18 mouse cellular contexts compared by ENCODE assay signal in genomic region chr5:104449491-104449890, GRCm38 (mm10). TPM values are rescaled to one million over a fixed set of nuclear protein-coding genes. Genes with fewer than 3 reads are reported as not detected.
DNase-seq lines count a peak whose midpoint lies in the region; ATAC-seq and TF ChIP-seq lines count a peak whose summit lies in the region.
"Had no signal": no experiment of that assay in that cellular context is flagged by ENCODE, and none has a peak within 500 bp of the region (broad histone marks: within the 10 kb centered on the region; RNA-seq: fewer than 3 reads in every experiment).

No protein-coding gene starts in this region.

- no peak overlapping the region for H3K27ac ChIP-seq in hindbrain, embryonic 16.5 days (ENCODE audit: low read depth, low read length)
- H3K27ac ChIP-seq in hindbrain, embryonic 12.5 days = no peak overlapping the region
- H3K27ac ChIP-seq in midbrain, embryonic 11.5 days (ENCODE audit: low read depth, low read length) = no peak overlapping the region
- no peak overlapping the region for H3K27ac ChIP-seq in midbrain, embryonic 13.5 days
- H3K27ac ChIP-seq in ES-Bruce4 (ENCODE audit: insufficient read depth, low read length) = no peak overlapping the region
- H3K27ac ChIP-seq in midbrain, embryonic 16.5 days (ENCODE audit: low read length) = no peak overlapping the region
- H3K27ac ChIP-seq: embryonic facial prominence, embryonic 13.5 days; forebrain, embryonic 12.5 days; heart, embryonic 10.5 days had no signal

- no peak for TF ChIP-seq CTCF in ES-Bruce4 (IDR thresholded peaks at IDR 0.05; ENCODE audit: low read depth, low read length)
- no peak for TF ChIP-seq CTCF in lung, adult 2 months (IDR thresholded peaks at IDR 0.05; ENCODE audit: insufficient read depth, low read length)

- no peak for TF ChIP-seq EP300 in ES-Bruce4 (IDR thresholded peaks at IDR 0.05; ENCODE audit: insufficient read depth, low read depth, low read length)

- H3K27me3 ChIP-seq in hindbrain, embryonic 16.5 days (replicated peaks; ENCODE audit: control insufficient read depth, insufficient read depth, low read length) = no peaks in the 10 kb centered on the region
- H3K27me3 ChIP-seq in hindbrain, embryonic 12.5 days = no peaks in the 10 kb centered on the region; the same call in 1 of the 2 replicates
- H3K27me3 ChIP-seq in midbrain, embryonic 11.5 days (ENCODE audit: control insufficient read depth, insufficient read depth, low read length) = no peaks in the 10 kb centered on the region
- no peaks in the 10 kb centered on the region for H3K27me3 ChIP-seq in midbrain, embryonic 13.5 days
- no peaks in the 10 kb centered on the region for H3K27me3 ChIP-seq in ES-Bruce4 (ENCODE audit: control insufficient read depth, insufficient read depth, low read length, poor library complexity, severe bottlenecking)
- H3K27me3 ChIP-seq in midbrain, embryonic 16.5 days (ENCODE audit: control insufficient read depth, insufficient read depth, low read depth, low read length) = no peaks in the 10 kb centered on the region
- H3K27me3 ChIP-seq: forebrain, embryonic 12.5 days had no signal

- ATAC-seq in hindbrain, embryonic 16.5 days = no peak
- ATAC-seq in hindbrain, embryonic 12.5 days (ENCODE audit: low FRiP score) = no peak
- ATAC-seq in midbrain, embryonic 11.5 days (ENCODE audit: low FRiP score) = no peak
- no peak for ATAC-seq in midbrain, embryonic 13.5 days
- ATAC-seq in midbrain, embryonic 16.5 days = 0 out of 2 replicates have a peak, but pooled peaks have one; percentile 41
- ATAC-seq: intestine, postnatal 0 days had no signal

- peak; percentile 66 for DNase-seq in midbrain, embryonic 11.5 days (ENCODE audit: low spot score, missing footprints)
- DNase-seq in lung, adult 2 months = no peak
- DNase-seq: adrenal gland, postnatal 10 days; cerebellum, adult 8-10 months; cerebellum, postnatal 36 days; gastrocnemius, postnatal 10 days; heart, adult 18-20 months; heart, postnatal 10 days; heart, postnatal 4 days had no signal

- no peaks in the 10 kb centered on the region for H3K4me1 ChIP-seq in hindbrain, embryonic 16.5 days (ENCODE audit: control insufficient read depth, insufficient read depth, low read depth, low read length)
- no peaks in the 10 kb centered on the region for H3K4me1 ChIP-seq in hindbrain, embryonic 12.5 days
- H3K4me1 ChIP-seq in midbrain, embryonic 11.5 days (ENCODE audit: control insufficient read depth, insufficient read depth, low read length) = no peaks in the 10 kb centered on the region
- no peaks in the 10 kb centered on the region; the same call in 1 of the 2 replicates for H3K4me1 ChIP-seq in midbrain, embryonic 13.5 days (replicated peaks)
- H3K4me1 ChIP-seq in ES-Bruce4 (ENCODE audit: control insufficient read depth, insufficient read depth, low read length) = peaks cover under 1% of the 10 kb centered on the region
- H3K4me1 ChIP-seq in midbrain, embryonic 16.5 days (ENCODE audit: control insufficient read depth, insufficient read depth, low read length) = peaks cover 9% of the 10 kb centered on the region
- no peaks in the 10 kb centered on the region for H3K4me1 ChIP-seq in lung, adult 2 months (ENCODE audit: control insufficient read depth, insufficient read depth, low read length)
- H3K4me1 ChIP-seq: forebrain, embryonic 12.5 days had no signal

- H3K36me3 ChIP-seq in hindbrain, embryonic 16.5 days (ENCODE audit: control insufficient read depth, insufficient read depth, low read length) = no peaks in the 10 kb centered on the region
- H3K36me3 ChIP-seq in hindbrain, embryonic 12.5 days = no peaks in the 10 kb centered on the region
- no peaks in the 10 kb centered on the region for H3K36me3 ChIP-seq in midbrain, embryonic 11.5 days (ENCODE audit: control insufficient read depth, insufficient read depth, low read length)
- H3K36me3 ChIP-seq in midbrain, embryonic 13.5 days = no peaks in the 10 kb centered on the region
- no peaks in the 10 kb centered on the region for H3K36me3 ChIP-seq in ES-Bruce4 (ENCODE audit: control insufficient read depth, insufficient read depth, low read length, poor library complexity, severe bottlenecking)
- H3K36me3 ChIP-seq in midbrain, embryonic 16.5 days (ENCODE audit: control insufficient read depth, insufficient read depth, low read length) = no peaks in the 10 kb centered on the region
- H3K36me3 ChIP-seq: embryonic facial prominence, embryonic 13.5 days; forebrain, embryonic 12.5 days; heart, embryonic 10.5 days had no signal

- no peaks in the 10 kb centered on the region for H3K9me3 ChIP-seq in hindbrain, embryonic 16.5 days (ENCODE audit: control insufficient read depth, low read length)
- no peaks in the 10 kb centered on the region for H3K9me3 ChIP-seq in hindbrain, embryonic 12.5 days (replicated peaks)
- no peaks in the 10 kb centered on the region for H3K9me3 ChIP-seq in midbrain, embryonic 11.5 days (ENCODE audit: control insufficient read depth, low read length)
- H3K9me3 ChIP-seq in midbrain, embryonic 13.5 days = no peaks in the 10 kb centered on the region
- H3K9me3 ChIP-seq in ES-Bruce4 (replicated peaks; ENCODE audit: control insufficient read depth, insufficient read depth, low read length, poor library complexity, severe bottlenecking) = no peaks in the 10 kb centered on the region
- H3K9me3 ChIP-seq in midbrain, embryonic 16.5 days (replicated peaks; ENCODE audit: control insufficient read depth, low read length, poor library complexity, severe bottlenecking) = no peaks in the 10 kb centered on the region
- H3K9me3 ChIP-seq: embryonic facial prominence, embryonic 13.5 days; forebrain, embryonic 12.5 days; heart, embryonic 10.5 days had no signal

- WGBS in hindbrain, embryonic 16.5 days = 36% methylated on average over 3 of the region's 3 CpGs
- 32% methylated on average over 3 of the region's 3 CpGs for WGBS in hindbrain, embryonic 12.5 days
- 30% methylated on average over 3 of the region's 3 CpGs for WGBS in midbrain, embryonic 11.5 days
- WGBS in midbrain, embryonic 13.5 days = 37% methylated on average over 3 of the region's 3 CpGs
- 29% methylated on average over 3 of the region's 3 CpGs for WGBS in midbrain, embryonic 16.5 days
- 63% methylated on average over 3 of the region's 3 CpGs for WGBS in lung, adult 2 months

- H3K4me3 ChIP-seq in hindbrain, embryonic 16.5 days (ENCODE audit: low read length) = no peak overlapping the region
- H3K4me3 ChIP-seq in hindbrain, embryonic 12.5 days = no peak overlapping the region
- no peak overlapping the region for H3K4me3 ChIP-seq in midbrain, embryonic 11.5 days (ENCODE audit: low read depth, low read length)
- no peak overlapping the region for H3K4me3 ChIP-seq in midbrain, embryonic 13.5 days (replicated peaks)
- no peak overlapping the region for H3K4me3 ChIP-seq in ES-Bruce4 (ENCODE audit: low read depth, low read length)
- no peak overlapping the region for H3K4me3 ChIP-seq in midbrain, embryonic 16.5 days (ENCODE audit: low read depth, low read length)
- no peak overlapping the region for H3K4me3 ChIP-seq in lung, adult 2 months (replicated peaks; ENCODE audit: extremely low read depth, low read depth, low read length)
- H3K4me3 ChIP-seq: embryonic facial prominence, embryonic 13.5 days; forebrain, embryonic 12.5 days; heart, embryonic 10.5 days had no signal

- no peak overlapping the region; the same call in 1 of the 2 replicates for H3K9ac ChIP-seq in hindbrain, embryonic 16.5 days (ENCODE audit: low read depth, low read length)
- no peak overlapping the region for H3K9ac ChIP-seq in hindbrain, embryonic 12.5 days
- H3K9ac ChIP-seq in midbrain, embryonic 11.5 days (ENCODE audit: low read length) = no peak overlapping the region
- no peak overlapping the region for H3K9ac ChIP-seq in midbrain, embryonic 13.5 days (replicated peaks)
- H3K9ac ChIP-seq in ES-Bruce4 (ENCODE audit: low read depth, poor library complexity, severe bottlenecking) = peak overlapping the region; percentile 43
- H3K9ac ChIP-seq in midbrain, embryonic 16.5 days (ENCODE audit: low read depth, low read length) = no peak overlapping the region
- H3K9ac ChIP-seq: embryonic facial prominence, embryonic 13.5 days; forebrain, embryonic 12.5 days had no signal

- TF ChIP-seq POLR2A in ES-Bruce4 (IDR thresholded peaks at IDR 0.05; ENCODE audit: insufficient read depth, low read length) = no peak
- TF ChIP-seq POLR2A in lung, adult 2 months (IDR thresholded peaks at IDR 0.05; ENCODE audit: borderline replicate concordance, extremely low read depth, low read depth, low read length) = no peak

- peak overlapping the region; percentile 8; the same call in 1 of the 2 replicates for H3K4me2 ChIP-seq in hindbrain, embryonic 16.5 days (ENCODE audit: low read length)
- H3K4me2 ChIP-seq in hindbrain, embryonic 12.5 days (replicated peaks) = no peak overlapping the region
- no peak overlapping the region for H3K4me2 ChIP-seq in midbrain, embryonic 11.5 days
- H3K4me2 ChIP-seq in midbrain, embryonic 13.5 days (replicated peaks) = no peak overlapping the region
- no peak overlapping the region for H3K4me2 ChIP-seq in midbrain, embryonic 16.5 days (ENCODE audit: low read length)
- H3K4me2 ChIP-seq: embryonic facial prominence, embryonic 13.5 days; forebrain, embryonic 12.5 days had no signal

RNA-seq across cellular contexts. Expression of gene Pkd2, which starts 9.8 kb away (rescaled TPM):
- polyA plus RNA-seq in hindbrain, embryonic 16.5 days (2015; fragmentation: Nextera tagmentation; extraction: Ambion mirVana) = 5.8 and 7.6 TPM in 2 replicates
- polyA plus RNA-seq in hindbrain, embryonic 12.5 days (2016; fragmentation: Nextera tagmentation; extraction: Ambion mirVana) = 21.8 and 24.1 TPM in 2 replicates
- polyA plus RNA-seq in midbrain, embryonic 11.5 days (2014; fragmentation: Nextera tagmentation; extraction: Ambion mirVana) = 10.3 and 11.2 TPM in 2 replicates
- 7.5 and 8.4 TPM in 2 replicates for polyA plus RNA-seq in midbrain, embryonic 13.5 days (2015; fragmentation: Nextera tagmentation; extraction: Ambion mirVana)
- polyA plus RNA-seq in ES-Bruce4 (2011; ENCODE audit: insufficient read depth, insufficient read length, low read depth, missing spikeins) = 21.0 and 23.8 TPM in 2 replicates
- polyA plus RNA-seq in midbrain, embryonic 16.5 days (2015; fragmentation: Nextera tagmentation; extraction: Ambion mirVana) = 7.6 and 8.1 TPM in 2 replicates
- 38.8 and 48.5 TPM in 2 replicates for polyA plus RNA-seq in lung, adult 2 months (2012; rRNA removed)

RNA-seq across cellular contexts. Expression of gene Spp1, which starts 14.6 kb away (rescaled TPM):
- polyA plus RNA-seq in hindbrain, embryonic 16.5 days (2015; fragmentation: Nextera tagmentation; extraction: Ambion mirVana) = 14.9 and 23.4 TPM in 2 replicates
- polyA plus RNA-seq in hindbrain, embryonic 12.5 days (2016; fragmentation: Nextera tagmentation; extraction: Ambion mirVana) = 34.9 and 36.0 TPM in 2 replicates
- polyA plus RNA-seq in midbrain, embryonic 11.5 days (2014; fragmentation: Nextera tagmentation; extraction: Ambion mirVana) = 6.8 and 8.2 TPM in 2 replicates
- polyA plus RNA-seq in midbrain, embryonic 13.5 days (2015; fragmentation: Nextera tagmentation; extraction: Ambion mirVana) = 6.1 and 6.4 TPM in 2 replicates
- polyA plus RNA-seq in ES-Bruce4 (2011; ENCODE audit: insufficient read depth, insufficient read length, low read depth, missing spikeins) = 350 and 395 TPM in 2 replicates
- polyA plus RNA-seq in midbrain, embryonic 16.5 days (2015; fragmentation: Nextera tagmentation; extraction: Ambion mirVana) = 12.0 and 49.9 TPM in 2 replicates
- 54.9 and 134 TPM in 2 replicates for polyA plus RNA-seq in lung, adult 2 months (2012; rRNA removed)

RNA-seq across cellular contexts. Expression of gene BC005561, which starts 58.7 kb away (rescaled TPM):
- 10.9 and 11.4 TPM in 2 replicates for polyA plus RNA-seq in hindbrain, embryonic 16.5 days (2015; fragmentation: Nextera tagmentation; extraction: Ambion mirVana)
- polyA plus RNA-seq in hindbrain, embryonic 12.5 days (2016; fragmentation: Nextera tagmentation; extraction: Ambion mirVana) = 18.1 and 19.5 TPM in 2 replicates
- 16.6 and 17.6 TPM in 2 replicates for polyA plus RNA-seq in midbrain, embryonic 11.5 days (2014; fragmentation: Nextera tagmentation; extraction: Ambion mirVana)
- polyA plus RNA-seq in midbrain, embryonic 13.5 days (2015; fragmentation: Nextera tagmentation; extraction: Ambion mirVana) = 15.6 and 15.9 TPM in 2 replicates
- 12.6 and 13.7 TPM in 2 replicates for polyA plus RNA-seq in ES-Bruce4 (2011; ENCODE audit: insufficient read depth, insufficient read length, low read depth, missing spikeins)
- 10.4 and 12.6 TPM in 2 replicates for polyA plus RNA-seq in midbrain, embryonic 16.5 days (2015; fragmentation: Nextera tagmentation; extraction: Ambion mirVana)
- 1.1 and 1.6 TPM in 2 replicates for polyA plus RNA-seq in lung, adult 2 months (2012; rRNA removed)
